Mouse (Mus musculus) embryonic facial prominence, embryonic 14.5 days (tissue): ENCODE measurements around the gene Tcp10a. TPM values are rescaled to one million over a fixed set of nuclear protein-coding genes. Genes with fewer than 3 reads are reported as not detected.

Source experiments
- polyA plus RNA-seq: library from polyadenylated mRNA; unstranded; fragments of >200 nt; fragmentation: Nextera tagmentation; extraction: Ambion mirVana; gene quantifications from 2 replicates; pipeline ENCODE4 v1.2.1, GENCODE M21; 2014

The Tcp10a gene
- polyA plus RNA-seq, 1 experiment from 2014 or later = not detected

Other genes with a start within 250 kb of the Tcp10a start
- gene Rps6ka2, start 154.5 kb upstream of the Tcp10a start, polyA plus RNA-seq = 14.0 and 16.9 TPM in 2 replicates
- gene Ttll2, start 28.1 kb downstream of the Tcp10a start, polyA plus RNA-seq = not detected in 2 replicates
- not detected in 2 replicates for gene Gm49630, start 47.3 kb downstream of the Tcp10a start, polyA plus RNA-seq
- not detected in 2 replicates for gene Unc93a2, start 60.8 kb downstream of the Tcp10a start, polyA plus RNA-seq